Mouse (Mus musculus) skeletal muscle tissue, postnatal 0 days (tissue): ENCODE data around the gene Tmem150a. TPM values are rescaled to one million over a fixed set of nuclear protein-coding genes. Genes with fewer than 3 reads are reported as not detected.

Experiments
- polyA plus RNA-seq: library from polyadenylated mRNA; unstranded; fragments of >200 nt; fragmentation: Nextera tagmentation; extraction: Ambion mirVana; gene quantifications from 2 replicates; pipeline ENCODE4 v1.2.1, GENCODE M21; 2015

Gene Tmem150a
- polyA plus RNA-seq = 4.4 and 5.5 TPM in 2 replicates

GRCm38 (mm10) chr6:72355066-72355911, at the start of gene Tmem150a:
TSS of gene Tmem150a (plus strand) at chr6:72355447.

GRCm38 (mm10) chr6:72345074-72345567, 10.1 kb upstream of the Tmem150a start, which contains the start of gene Usp39:
TSS of gene Usp39 (minus strand) at chr6:72345184.

GRCm38 (mm10) chr6:72347166-72347941, 7.9 kb upstream of the Tmem150a start, which contains the start of gene 0610030E20Rik:
TSS of gene 0610030E20Rik (plus strand) at chr6:72347317.

GRCm38 (mm10) chr6:72366844-72367443, 11.7 kb downstream of the Tmem150a start, which contains the start of gene Rnf181:
TSS of gene Rnf181 (minus strand) at chr6:72366956.

GRCm38 (mm10) chr6:72380131-72380770, 25.0 kb downstream of the Tmem150a start, which contains the start of gene Vamp5:
TSS of gene Vamp5 (minus strand) at chr6:72380468.

GRCm38 (mm10) chr6:72389941-72390771, 34.9 kb downstream of the Tmem150a start, which contains the start of gene Vamp8:
TSS of gene Vamp8 (minus strand) at chr6:72390703.

Other genes with a start within 250 kb of the Tmem150a start
- 9.0 and 9.7 TPM in 2 replicates for gene Atoh8, start 119.9 kb upstream of the Tmem150a start, polyA plus RNA-seq
- 0.22 TPM in 1 of 2 replicates, not detected in the other for gene Sftpb, start 50.8 kb upstream of the Tmem150a start, polyA plus RNA-seq
- gene Usp39, start 10.3 kb upstream of the Tmem150a start, polyA plus RNA-seq = 15.0 and 16.4 TPM in 2 replicates
- 13.0 and 15.0 TPM in 2 replicates for gene 0610030E20Rik, start 8.1 kb upstream of the Tmem150a start, polyA plus RNA-seq
- 47.1 and 53.8 TPM in 2 replicates for gene Rnf181, start 11.5 kb downstream of the Tmem150a start, polyA plus RNA-seq
- 17.6 and 21.9 TPM in 2 replicates for gene Vamp5, start 25.0 kb downstream of the Tmem150a start, polyA plus RNA-seq
- gene Vamp8, start 35.3 kb downstream of the Tmem150a start, polyA plus RNA-seq = 90.7 and 105 TPM in 2 replicates
- 14.1 and 17.0 TPM in 2 replicates for gene Ggcx, start 58.9 kb downstream of the Tmem150a start, polyA plus RNA-seq
- 274 and 281 TPM in 2 replicates for gene Mat2a, start 84.1 kb downstream of the Tmem150a start, polyA plus RNA-seq
- 0.38 TPM in 1 of 2 replicates, not detected in the other for gene Sh2d6, start 166.3 kb downstream of the Tmem150a start, polyA plus RNA-seq
- 25.8 and 33.7 TPM in 2 replicates for gene Capg, start 188.9 kb downstream of the Tmem150a start, polyA plus RNA-seq
- 16.9 and 18.8 TPM in 2 replicates for gene Elmod3, start 243.0 kb downstream of the Tmem150a start, polyA plus RNA-seq
- 58.7 and 60.8 TPM in 2 replicates for gene Retsat, start 243.0 kb downstream of the Tmem150a start, polyA plus RNA-seq